Mouse (Mus musculus): ENCODE data around the gene Sirt4.

The Sirt4 gene

DNA sequence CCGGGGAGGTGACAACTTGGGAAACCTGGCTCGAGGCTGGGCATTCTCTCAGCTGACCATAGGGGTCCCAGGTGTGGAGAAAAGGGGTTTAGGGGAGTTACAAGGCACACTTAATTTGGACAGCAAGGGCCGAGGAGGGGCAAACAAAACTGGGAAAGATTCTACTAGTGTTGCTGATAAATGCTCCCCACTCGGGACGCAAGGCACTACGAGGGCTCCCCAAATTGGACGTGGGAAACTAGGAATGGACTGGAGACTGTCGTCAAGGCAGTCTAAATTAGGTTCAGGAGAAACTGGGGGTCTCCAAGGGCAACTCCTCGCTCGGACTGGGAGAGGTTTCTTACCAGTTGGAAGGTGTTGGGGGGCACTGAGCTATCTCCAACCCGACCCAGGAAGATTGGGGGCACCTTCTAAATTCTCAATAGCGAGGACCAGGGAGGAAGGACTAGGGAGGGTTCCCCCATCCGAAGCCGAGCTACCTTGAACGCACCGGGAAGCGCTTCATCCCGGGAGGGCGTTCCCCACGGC, 55.6 kb downstream of the Sirt4 start:
- H3K9me3 ChIP-seq (ENCODE audit: low read length) = no peaks in the 10 kb centered on the region
- peaks cover 47% of the 10 kb centered on the region for H3K4me1 ChIP-seq (replicated peaks; ENCODE audit: low read depth, low read length)

More for the DNA sequence above, 55.6 kb downstream of the Sirt4 start:
- no peak for TF ChIP-seq POU5F1 (IDR thresholded peaks at IDR 0.05; ENCODE audit: borderline replicate concordance, low read length)
- TF ChIP-seq CTCF (conservative IDR thresholded peaks at IDR 0.05; ENCODE audit: low read length) = no peak
- no peak for TF ChIP-seq NANOG (IDR thresholded peaks at IDR 0.05; ENCODE audit: borderline replicate concordance, low read length)
- Histone ChIP-seq H3K36me3 (ENCODE audit: insufficient read depth, low read length) (peaks cover 9% of the 10 kb centered on the region; the same call in 1 of the 2 replicates), H3K4me3 (replicated peaks; ENCODE audit: low read length) (peak overlapping the region; percentile 87), H3K27me3 (ENCODE audit: insufficient read depth, low read length) (peaks cover 72% of the 10 kb centered on the region)
